Mouse (Mus musculus): ENCODE data around the gene Myo15.
"Not testable (repeated sequence)": the region's sequence is repeated elsewhere in the genome, so short reads cannot be mapped to it uniquely, and the experiment has no call there.

Myo15 gene

GRCm38 (mm10) chr11:60557675-60558074, 88.5 kb downstream of the Myo15 start:
- no peak for DNase-seq

GRCm38 (mm10) chr11:60559342-60559741, 90.2 kb downstream of the Myo15 start:
- DNase-seq, result peak; percentile 59

- DNase-seq, result not testable (repeated sequence)
These were observed 104.9 kb downstream of the Myo15 start for GRCm38 (mm10) chr11:60574006-60574405.

All from thymus, postnatal 25 days (tissue).